Mouse (Mus musculus) spleen, adult 10 weeks (tissue): ENCODE data around the gene Msn. TPM values are rescaled to one million over a fixed set of nuclear protein-coding genes. Genes with fewer than 3 reads are reported as not detected.

ENCODE experiments used
- polyA plus RNA-seq: library from polyadenylated mRNA; stranded (reverse); fragments of 350-450 nt; fragmentation: Illumina TruSeq; extraction: RNeasy Lipid Tissue Mini Kit (QIAGEN cat#74804); gene quantifications from one replicate; pipeline ENCODE4 v1.2.3, GENCODE M21; 2015; ENCODE audit warnings: low replicate concordance; ENCODE audit not compliant: insufficient read depth

Msn gene
- 624 TPM for polyA plus RNA-seq

GRCm38 (mm10) chrX:96095509-96096499 lies at the start of gene Msn:
TSS of gene Msn (plus strand) at chrX:96096042.

Other genes with a start within 250 kb of the Msn start
- 67.5 TPM for gene Las1l, start 139.1 kb upstream of the Msn start, polyA plus RNA-seq
- gene Vsig4, start 197.4 kb downstream of the Msn start, polyA plus RNA-seq = 0.98 TPM